Mouse (Mus musculus): ENCODE results near the gene Plpp7.

GRCm38 (mm10) chr2:32141602-32142001 lies 46.3 kb downstream of the Plpp7 start:
- no peak for TF ChIP-seq CTCF (IDR thresholded peaks at IDR 0.05; ENCODE audit: low read depth)
- TF ChIP-seq EP300 (IDR thresholded peaks at IDR 0.05; ENCODE audit: low read depth): no peak

All from liver, embryonic 14.5 days (tissue).